Mouse (Mus musculus) thymus, adult 2 months (tissue): ENCODE data around the gene Wdr45.

ENCODE experiments used
- CTCF ChIP-seq: fragments of 200-500 bp; IDR thresholded peaks from 2 replicates; pipeline ENCODE4 v1.5.1; 2012; ENCODE audit warnings: mild to moderate bottlenecking, control low read depth, low read length, moderate library complexity, borderline replicate concordance; ENCODE audit not compliant: control insufficient read depth, poor library complexity, insufficient read depth; ENCODE audit errors: extremely low read depth
- POLR2A ChIP-seq: fragments of 200-500 bp; IDR thresholded peaks from 2 replicates; pipeline ENCODE4 v1.6.1; 2012; ENCODE audit warnings: mild to moderate bottlenecking, low read length, control low read depth, moderate library complexity; ENCODE audit not compliant: control insufficient read depth, poor library complexity, insufficient read depth; ENCODE audit errors: extremely low read depth

GRCm38 (mm10) chrX:7750432-7751116, 36.4 kb downstream of the Wdr45 start, which contains the start of gene Ccdc120:
- no peak for TF ChIP-seq POLR2A
- TF ChIP-seq CTCF, result no peak
